Mouse (Mus musculus): ENCODE results near the gene Cacna1h.

The Cacna1h gene

GRCm38 (mm10) chr17:25425996-25426395 lies 7.6 kb downstream of the Cacna1h start:
- no peak for TF ChIP-seq GATA4 (IDR thresholded peaks at IDR 0.05; ENCODE audit: insufficient replicate concordance, low read length)

GRCm38 (mm10) chr17:25424526-25425080 lies 9.0 kb downstream of the Cacna1h start:
- TF ChIP-seq GATA4 (IDR thresholded peaks at IDR 0.05; ENCODE audit: insufficient replicate concordance, low read length) = no peak

- TF ChIP-seq GATA4 (IDR thresholded peaks at IDR 0.05; ENCODE audit: insufficient replicate concordance, low read length) = no peak
Measured at GRCm38 (mm10) chr17:25420998-25421397, 12.6 kb downstream of the Cacna1h start.

GRCm38 (mm10) chr17:25418926-25419325 lies 14.7 kb downstream of the Cacna1h start:
- no peak for TF ChIP-seq GATA4 (IDR thresholded peaks at IDR 0.05; ENCODE audit: insufficient replicate concordance, low read length)

- TF ChIP-seq GATA4 (IDR thresholded peaks at IDR 0.05; ENCODE audit: insufficient replicate concordance, low read length) = no peak
Measured at GRCm38 (mm10) chr17:25417990-25418389, 15.6 kb downstream of the Cacna1h start.

- no peak for TF ChIP-seq GATA4 (IDR thresholded peaks at IDR 0.05; ENCODE audit: insufficient replicate concordance, low read length)
Measured at GRCm38 (mm10) chr17:25416219-25416618, 17.4 kb downstream of the Cacna1h start.

GRCm38 (mm10) chr17:25415421-25415913 lies 18.1 kb downstream of the Cacna1h start:
- no peak for TF ChIP-seq GATA4 (IDR thresholded peaks at IDR 0.05; ENCODE audit: insufficient replicate concordance, low read length)

- no peak for TF ChIP-seq GATA4 (IDR thresholded peaks at IDR 0.05; ENCODE audit: insufficient replicate concordance, low read length)
Measured at GRCm38 (mm10) chr17:25414917-25415316, 18.7 kb downstream of the Cacna1h start.

GRCm38 (mm10) chr17:25414209-25414608 lies 19.4 kb downstream of the Cacna1h start:
- no peak for TF ChIP-seq GATA4 (IDR thresholded peaks at IDR 0.05; ENCODE audit: insufficient replicate concordance, low read length)

- TF ChIP-seq GATA4 (IDR thresholded peaks at IDR 0.05; ENCODE audit: insufficient replicate concordance, low read length) = no peak
Measured at GRCm38 (mm10) chr17:25411251-25411650, 22.3 kb downstream of the Cacna1h start.

- no peak for TF ChIP-seq GATA4 (IDR thresholded peaks at IDR 0.05; ENCODE audit: insufficient replicate concordance, low read length)
Measured at GRCm38 (mm10) chr17:25410786-25411185, 22.8 kb downstream of the Cacna1h start.

GRCm38 (mm10) chr17:25410180-25410579 lies 23.4 kb downstream of the Cacna1h start:
- no peak for TF ChIP-seq GATA4 (IDR thresholded peaks at IDR 0.05; ENCODE audit: insufficient replicate concordance, low read length)

GRCm38 (mm10) chr17:25409621-25410020 lies 24.0 kb downstream of the Cacna1h start:
- TF ChIP-seq GATA4 (IDR thresholded peaks at IDR 0.05; ENCODE audit: insufficient replicate concordance, low read length) = no peak

- no peak for TF ChIP-seq GATA4 (IDR thresholded peaks at IDR 0.05; ENCODE audit: insufficient replicate concordance, low read length)
Measured at GRCm38 (mm10) chr17:25408302-25408999, 25.1 kb downstream of the Cacna1h start.

- TF ChIP-seq GATA4 (IDR thresholded peaks at IDR 0.05; ENCODE audit: insufficient replicate concordance, low read length) = no peak
Measured at GRCm38 (mm10) chr17:25407352-25407751, 26.2 kb downstream of the Cacna1h start.

- no peak for TF ChIP-seq GATA4 (IDR thresholded peaks at IDR 0.05; ENCODE audit: insufficient replicate concordance, low read length)
Measured at GRCm38 (mm10) chr17:25406011-25406441, 27.6 kb downstream of the Cacna1h start.

Data from liver, adult (tissue).